20 mouse cellular contexts compared by ENCODE assay signal in the genomic region with DNA sequence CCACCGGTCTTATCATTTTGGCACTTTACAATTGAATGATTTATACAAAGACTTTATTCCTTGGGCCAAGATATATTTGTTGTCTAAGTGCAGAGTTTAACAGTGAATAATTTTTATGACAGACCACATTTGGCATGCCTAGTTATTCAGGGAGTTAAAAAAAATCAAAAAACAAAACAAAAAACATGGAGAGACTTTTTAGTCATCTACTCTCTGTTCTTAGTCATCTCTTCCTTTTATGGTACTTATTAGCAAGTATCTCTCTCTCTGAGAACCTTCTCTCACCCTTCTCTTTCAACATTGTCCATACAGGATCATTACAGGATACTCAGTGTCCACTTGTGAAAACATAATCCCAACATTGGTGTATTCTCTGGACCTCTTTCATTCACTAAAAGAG. TPM values are rescaled to one million over a fixed set of nuclear protein-coding genes. Genes with fewer than 3 reads are reported as not detected.
DNase-seq lines count a peak whose midpoint lies in the region; TF ChIP-seq lines count a peak whose summit lies in the region.
"Had no signal": no experiment of that assay in that cellular context is flagged by ENCODE, and none has a peak within 500 bp of the region (broad histone marks: within the 10 kb centered on the region; RNA-seq: fewer than 3 reads in every experiment).

No protein-coding gene starts in this region.

- no peak overlapping the region for H3K9ac ChIP-seq in CH12.LX (ENCODE audit: insufficient read depth, low read depth)
- H3K9ac ChIP-seq: embryonic facial prominence, embryonic 13.5 days; embryonic facial prominence, embryonic 15.5 days; forebrain, embryonic 12.5 days had no signal

- H3K4me2 ChIP-seq in CH12.LX (ENCODE audit: insufficient read depth, low read depth, poor library complexity, severe bottlenecking) = no peak overlapping the region
- H3K4me2 ChIP-seq: embryonic facial prominence, embryonic 13.5 days; embryonic facial prominence, embryonic 15.5 days; forebrain, embryonic 12.5 days had no signal

- no peak for TF ChIP-seq RAD21 in CH12.LX (IDR thresholded peaks at IDR 0.05; ENCODE audit: low read depth, low read length)

- no peaks in the 10 kb centered on the region for H3K27me3 ChIP-seq in CH12.LX (replicated peaks)
- H3K27me3 ChIP-seq in embryonic facial prominence, embryonic 10.5 days (replicated peaks; ENCODE audit: low read depth, poor library complexity, severe bottlenecking) = no peaks in the 10 kb centered on the region
- H3K27me3 ChIP-seq: embryonic facial prominence, embryonic 13.5 days; embryonic facial prominence, embryonic 15.5 days; forebrain, embryonic 12.5 days had no signal

- in situ Hi-C loops in CH12.LX (cut with MboI; ENCODE audit: low pct_ligation_motif_present, low pct_unique_long_range_greater_than_20kb, low sequenced_read_pairs) = no loop called here

- TF ChIP-seq EP300 in CH12.LX (IDR thresholded peaks at IDR 0.05; ENCODE audit: low read length) = peak; percentile 53

- DNase-seq in 3T3-L1 (ENCODE audit: low read depth, low spot score) (peak; percentile 32), CH12.LX (ENCODE audit: extremely low read depth) (no peak), NIH3T3 (ENCODE audit: low read depth) (peak; percentile 25)
- DNase-seq in embryonic facial prominence, embryonic 10.5 days (ENCODE audit: low spot score) = no peak
- DNase-seq in layer of hippocampus, adult 9-11 months = no peak
- DNase-seq in frontal cortex, adult 2 months (ENCODE audit: extremely low spot score in 1 of 2, low spot score in 1 of 2) = no peak
- DNase-seq: adrenal gland, adult 2 months; adrenal gland, postnatal 10 days; adrenal gland, postnatal 25 days; B cell, adult 2 months; cerebellum, adult 11-12 months; cerebellum, adult 2 months; cerebellum, adult 9-10 months; cerebellum, postnatal 10 days; cerebellum, postnatal 25 days had no signal

- no peaks in the 10 kb centered on the region for H3K9me3 ChIP-seq in CH12.LX (replicated peaks; ENCODE audit: low read length)
- H3K9me3 ChIP-seq in embryonic facial prominence, embryonic 10.5 days = no peaks in the 10 kb centered on the region
- H3K9me3 ChIP-seq: embryonic facial prominence, embryonic 13.5 days; embryonic facial prominence, embryonic 15.5 days; forebrain, embryonic 10.5 days; forebrain, embryonic 12.5 days had no signal

- WGBS in embryonic facial prominence, embryonic 10.5 days = 93% methylated on average over 1 of the region's 1 CpGs

- H3K4me1 ChIP-seq in CH12.LX (ENCODE audit: control insufficient read depth in 1 of 2, insufficient read depth in 2 of 2) = peaks cover 9 to 24% of the 10 kb centered on the region in 2 experiments
- H3K4me1 ChIP-seq in embryonic facial prominence, embryonic 10.5 days = peaks cover 10% of the 10 kb centered on the region
- H3K4me1 ChIP-seq: forebrain, embryonic 12.5 days had no signal

- no peaks in the 10 kb centered on the region for H3K79me2 ChIP-seq in CH12.LX (replicated peaks; ENCODE audit: control insufficient read depth, extremely low read depth, insufficient read depth, poor library complexity, severe bottlenecking)

- peaks cover 0 to 10% of the 10 kb centered on the region in 2 experiments for H3K36me3 ChIP-seq in CH12.LX (replicated peaks in 1 of 2; ENCODE audit: control insufficient read depth in 1 of 2, insufficient read depth in 1 of 2, low read length in 1 of 2)
- H3K36me3 ChIP-seq in embryonic facial prominence, embryonic 10.5 days (replicated peaks) = no peaks in the 10 kb centered on the region
- H3K36me3 ChIP-seq: embryonic facial prominence, embryonic 13.5 days; embryonic facial prominence, embryonic 15.5 days; forebrain, embryonic 10.5 days; forebrain, embryonic 12.5 days had no signal

- H3K27ac ChIP-seq in CH12.LX (ENCODE audit: insufficient read depth, low read depth) = no peak overlapping the region
- H3K27ac ChIP-seq in embryonic facial prominence, embryonic 10.5 days (replicated peaks) = no peak overlapping the region
- H3K27ac ChIP-seq: embryonic facial prominence, embryonic 13.5 days; embryonic facial prominence, embryonic 15.5 days; forebrain, embryonic 10.5 days; forebrain, embryonic 12.5 days had no signal

- TF ChIP-seq CTCF in CH12.LX (conservative IDR thresholded peaks at IDR 0.05 in 1 of 2, IDR thresholded peaks at IDR 0.05 in 1 of 2; ENCODE audit: low read depth in 2 of 2, low read length in 2 of 2) = no peak

- dilution Hi-C loops in CH12.LX (cut with MboI; ENCODE audit: extremely low pct_ligation_motif_present, extremely low pct_unique_long_range_greater_than_20kb, low sequenced_read_pairs) = no loop called here

- TF ChIP-seq POLR2A in CH12.LX (IDR thresholded peaks at IDR 0.05; ENCODE audit: low read depth, low read length) = no peak

- no peak overlapping the region for H3K4me3 ChIP-seq in CH12.LX (replicated peaks in 1 of 3; ENCODE audit: low read depth in 2 of 3, low read length in 2 of 3, poor library complexity in 1 of 3)
- no peak overlapping the region for H3K4me3 ChIP-seq in embryonic facial prominence, embryonic 10.5 days
- H3K4me3 ChIP-seq: embryonic facial prominence, embryonic 13.5 days; embryonic facial prominence, embryonic 15.5 days; erythroblast, embryonic 14.5 days; forebrain, embryonic 10.5 days; forebrain, embryonic 12.5 days had no signal

TF ChIP-seq in CH12.LX, 34 proteins besides CTCF, POLR2A, EP300 and RAD21:
- no peak for TF ChIP-seq NRF1 (IDR thresholded peaks at IDR 0.05; ENCODE audit: low read depth, low read length)
- no peak for TF ChIP-seq E2F4 (IDR thresholded peaks at IDR 0.05; ENCODE audit: insufficient replicate concordance, low read depth, low read length)
- no peak for TF ChIP-seq GABPA (IDR thresholded peaks at IDR 0.05; ENCODE audit: insufficient replicate concordance, low read depth, low read length)
- TF ChIP-seq ZNF384 (IDR thresholded peaks at IDR 0.05; ENCODE audit: low read depth, low read length) = peak; percentile 76

RNA-seq across cellular contexts. Expression of gene Sertad2, which starts 42.2 kb away (rescaled TPM):
- total RNA-seq in CH12.LX (2012; rRNA removed) (5.2 and 6.0 TPM in 2 replicates), CH12.LX (2014; rRNA removed) (5.9 TPM in 2 replicates)
- 10.3 and 13.1 TPM in 2 replicates for polyA plus RNA-seq in CH12.LX (2012; ENCODE audit: insufficient read length, low read depth)
- polyA plus RNA-seq in embryonic facial prominence, embryonic 10.5 days (2016; fragmentation: Nextera tagmentation; extraction: Ambion mirVana) = 29.6 and 33.2 TPM in 2 replicates
- polyA plus RNA-seq in frontal cortex, adult 2 months (2012; rRNA removed) = 17.6 and 19.5 TPM in 2 replicates

Comparison
In these comparisons a context has a peak if more than half of its experiments do, and no peak if none do; other contexts are left out.
1. DNase-seq: peak in 3T3-L1 (single experiment) and NIH3T3 (single experiment); none in CH12.LX (single experiment), embryonic facial prominence, embryonic 10.5 days (single experiment), layer of hippocampus, adult 9-11 months (single experiment) and frontal cortex, adult 2 months (0 of 2).